Comparison of ENCODE assay signal across 8 mouse cellular contexts in genomic region chr10:125764402-125765102, GRCm38 (mm10).
DNase-seq lines count a peak whose midpoint lies in the region; ATAC-seq and TF ChIP-seq lines count a peak whose summit lies in the region.

No protein-coding gene starts in this region.

- peak; percentile 28 for DNase-seq in gastrocnemius, adult 2 months
- no peak for DNase-seq in gastrocnemius, postnatal 25 days
- DNase-seq in urinary bladder, postnatal 14 days (ENCODE audit: low spot score) = peak; percentile 13
- DNase-seq in urinary bladder, postnatal 25 days (ENCODE audit: low spot score) = no peak
- peak; percentile 98 for DNase-seq in kidney, adult 9 months
- DNase-seq in yolk sac, embryonic 10.5 days (ENCODE audit: low spot score) = peak; percentile 63
- DNase-seq in Muller cell, postnatal 12 days (ENCODE audit: inconsistent ontology term) = no peak

- H3K4me3 ChIP-seq in gastrocnemius, adult 2 months = no peak overlapping the region
- H3K4me3 ChIP-seq in lung, embryonic 16.5 days (ENCODE audit: low read length) = no peak overlapping the region

- H3K9ac ChIP-seq in lung, embryonic 16.5 days (ENCODE audit: low read length) = no peak overlapping the region

- no peaks in the 10 kb centered on the region for H3K27me3 ChIP-seq in lung, embryonic 16.5 days (ENCODE audit: control insufficient read depth, insufficient read depth, low read depth, low read length)

- no peak overlapping the region for H3K27ac ChIP-seq in gastrocnemius, adult 2 months
- peak overlapping the region; percentile 7; the same call in 1 of the 2 replicates for H3K27ac ChIP-seq in lung, embryonic 16.5 days (ENCODE audit: low read length)

- H3K36me3 ChIP-seq in lung, embryonic 16.5 days (ENCODE audit: control insufficient read depth, insufficient read depth, low read length) = no peaks in the 10 kb centered on the region

- H3K9me3 ChIP-seq in lung, embryonic 16.5 days (ENCODE audit: control insufficient read depth, low read length) = 0 out of 2 replicates have a peak, but pooled peaks cover 4% of the 10 kb centered on the region

- H3K4me2 ChIP-seq in lung, embryonic 16.5 days (ENCODE audit: low read depth, low read length) = no peak overlapping the region

- no peaks in the 10 kb centered on the region for H3K4me1 ChIP-seq in lung, embryonic 16.5 days (replicated peaks; ENCODE audit: control insufficient read depth, insufficient read depth, low read length)

- peak; percentile 48 for TF ChIP-seq CTCF in gastrocnemius, adult 2 months (IDR thresholded peaks at IDR 0.05)

- intact Hi-C loops in gastrocnemius, adult 2 months (cut with DNase I) = no loop called here

- ATAC-seq in lung, embryonic 16.5 days (ENCODE audit: low read depth) = peak; percentile 50

- 56% methylated on average over 10 of the region's 10 CpGs for WGBS in lung, embryonic 16.5 days

Comparison
In these comparisons a context has a peak if more than half of its experiments do, and no peak if none do; other contexts are left out.
1. DNase-seq: peak in gastrocnemius, adult 2 months (single experiment), urinary bladder, postnatal 14 days (single experiment), kidney, adult 9 months (single experiment) and yolk sac, embryonic 10.5 days (single experiment); none in gastrocnemius, postnatal 25 days (single experiment), urinary bladder, postnatal 25 days (single experiment) and Muller cell, postnatal 12 days (single experiment).